Mouse (Mus musculus): ENCODE data around the gene Pinlyp. TPM values are rescaled to one million over a fixed set of nuclear protein-coding genes. Genes with fewer than 3 reads are reported as not detected.

Pinlyp gene
- polyA plus RNA-seq, 1 experiment from 2014 or later, result not detected

DNA sequence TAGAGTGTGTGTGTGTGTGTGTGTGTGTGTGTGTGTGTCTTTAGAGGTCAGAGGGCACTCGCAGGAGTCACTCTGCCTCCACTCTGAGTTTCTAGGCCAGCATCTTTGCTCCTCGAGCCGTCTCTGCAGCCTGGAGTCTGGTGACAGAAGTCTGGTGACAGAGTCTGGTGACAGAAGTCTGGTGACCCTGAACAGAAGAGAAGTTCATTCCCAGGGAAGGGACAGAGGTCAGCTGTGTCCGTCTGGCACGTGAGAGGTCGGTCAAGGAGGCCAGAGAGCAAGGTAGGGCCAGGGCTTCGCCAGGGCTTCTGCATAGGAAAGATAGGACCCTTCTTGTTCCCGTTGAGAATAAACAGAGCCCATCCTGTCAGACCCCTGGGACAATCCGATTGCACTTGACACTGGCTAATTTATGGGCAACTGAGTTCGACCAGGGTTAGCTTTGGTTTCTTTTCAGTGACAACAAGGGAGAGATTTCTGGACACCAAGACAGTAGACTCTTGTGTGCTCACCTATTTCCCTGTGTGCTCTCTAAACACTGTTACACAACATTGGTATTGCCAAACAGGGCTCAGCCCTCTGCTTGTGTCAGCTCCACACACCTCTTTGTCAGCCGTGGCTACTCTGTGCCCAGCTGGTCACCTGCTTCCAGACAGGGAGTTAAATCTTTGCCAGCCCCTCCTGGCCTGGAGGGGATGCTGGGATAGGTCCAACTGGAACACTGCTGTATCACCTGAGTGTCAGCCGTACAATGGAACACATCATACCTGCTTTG is 6.3 kb upstream of the Pinlyp start:
- ATAC-seq (ENCODE audit: low FRiP score, low read depth), result no peak
- no peak overlapping the region for H3K4me2 ChIP-seq (replicated peaks)
- peaks cover 11% of the 10 kb centered on the region for H3K4me1 ChIP-seq
- no peak overlapping the region for H3K27ac ChIP-seq
- H3K4me3 ChIP-seq, result no peak overlapping the region
- no peaks in the 10 kb centered on the region for H3K27me3 ChIP-seq
- H3K36me3 ChIP-seq, result peaks cover 82% of the 10 kb centered on the region
- WGBS, result 92% methylated on average over 12 of the region's 12 CpGs
- no peaks in the 10 kb centered on the region for H3K9me3 ChIP-seq
- H3K9ac ChIP-seq, result no peak overlapping the region

DNA sequence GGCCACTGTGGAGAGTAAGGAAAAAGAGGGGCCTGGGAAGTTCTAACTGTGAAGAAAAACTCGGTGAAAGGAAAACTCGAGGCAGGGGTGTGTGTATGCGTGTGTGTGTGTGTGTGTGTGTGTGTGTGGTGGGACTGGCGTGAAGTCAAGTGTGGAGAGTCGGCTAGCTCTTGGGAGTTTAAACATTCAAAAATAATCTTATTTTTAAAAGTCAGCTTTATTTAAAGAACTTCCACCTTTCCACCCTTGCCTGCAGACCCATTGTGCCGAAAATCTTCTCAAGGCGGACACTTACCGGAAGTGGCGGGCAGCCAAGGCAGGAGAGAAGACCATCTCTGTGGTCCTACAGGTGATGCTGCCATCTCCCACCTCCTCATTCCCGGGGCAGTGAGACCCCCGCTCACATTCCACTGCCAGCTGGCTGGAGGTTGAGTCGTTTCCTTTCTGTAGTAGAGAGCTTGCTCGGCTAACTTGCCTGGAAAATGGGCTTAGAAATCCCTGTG is 1.7 kb upstream of the Pinlyp start:
- Histone ChIP-seq H3K9ac (peak overlapping the region; percentile 84), H3K4me3 (peak overlapping the region; percentile 77), H3K36me3 (peaks cover 45% of the 10 kb centered on the region), H3K9me3 (no peaks in the 10 kb centered on the region), H3K4me2 (replicated peaks) (peak overlapping the region; percentile 83), H3K27ac (peak overlapping the region; percentile 79), H3K27me3 (no peaks in the 10 kb centered on the region), H3K4me1 (peaks cover 18% of the 10 kb centered on the region)
- no peak for ATAC-seq (ENCODE audit: low FRiP score, low read depth)
- WGBS, result 24% methylated on average over 13 of the region's 13 CpGs

DNA sequence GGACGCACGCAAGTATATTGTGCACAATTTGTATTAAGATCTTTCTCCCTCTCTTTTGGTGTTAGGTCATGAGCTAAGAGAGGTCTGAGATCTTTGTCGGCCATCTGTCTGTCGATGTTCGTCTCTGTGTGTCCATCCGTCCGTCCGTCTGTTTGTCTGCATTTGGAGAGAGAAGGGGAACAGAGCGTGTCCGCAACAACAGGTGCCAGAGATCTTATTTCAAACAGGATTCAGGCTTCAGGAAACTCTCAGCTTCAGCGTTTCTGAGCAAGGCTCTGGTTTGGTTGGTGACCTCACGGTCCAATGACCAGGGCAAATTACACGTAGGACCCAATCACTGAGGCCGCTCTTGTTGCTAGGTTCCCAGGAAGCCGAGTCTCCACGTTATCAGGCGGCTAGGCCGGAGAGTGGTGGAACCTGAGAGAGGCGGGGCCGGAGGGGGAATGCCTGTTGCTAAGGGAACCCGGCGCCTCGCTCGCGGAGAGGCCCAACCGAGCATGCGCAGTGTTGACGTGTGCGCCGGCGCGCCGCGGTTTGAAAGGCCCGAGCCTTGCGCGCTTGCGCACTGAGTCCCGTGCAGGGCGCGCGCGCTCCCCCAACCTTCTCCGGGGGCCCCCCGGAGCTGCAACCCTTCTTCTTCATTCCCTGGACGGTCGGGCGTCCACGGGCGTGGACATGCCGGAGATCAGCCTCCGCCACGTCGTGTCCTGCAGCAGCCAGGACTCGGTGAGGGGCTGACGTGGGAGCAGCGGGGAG is 894 bp upstream of the Pinlyp start:
- WGBS, result under 1% methylated on average over 57 of the region's 57 CpGs
- Histone ChIP-seq H3K27me3 (no peaks in the 10 kb centered on the region), H3K9ac (peak overlapping the region; percentile 84), H3K27ac (peak overlapping the region; percentile 79), H3K4me1 (peaks cover 18% of the 10 kb centered on the region), H3K4me2 (replicated peaks) (peak overlapping the region; percentile 83), H3K9me3 (no peaks in the 10 kb centered on the region), H3K4me3 (peak overlapping the region; percentile 77), H3K36me3 (peaks cover 37% of the 10 kb centered on the region)
- ATAC-seq (ENCODE audit: low FRiP score, low read depth), result peak; percentile 99

DNA sequence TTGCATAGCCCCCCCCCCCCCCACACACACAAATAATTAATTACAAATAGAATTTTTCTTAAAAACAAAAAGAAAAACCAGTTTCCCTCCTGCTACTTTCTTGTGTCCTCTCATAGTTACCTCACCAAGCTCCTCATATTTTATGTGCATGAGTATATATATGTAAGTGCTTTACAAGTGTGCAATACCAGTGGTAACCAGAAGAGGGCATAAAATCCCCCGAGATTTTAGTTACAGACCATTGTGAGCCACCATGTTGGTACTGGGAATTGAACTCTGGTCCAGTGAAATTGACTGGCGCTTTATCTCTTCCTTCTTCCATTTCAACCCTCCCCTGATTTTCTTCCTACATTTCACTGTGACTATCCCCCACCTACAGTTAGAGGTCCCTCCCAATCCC is 1.4 kb downstream of the Pinlyp start:
- no peaks in the 10 kb centered on the region for H3K27me3 ChIP-seq
- H3K27ac ChIP-seq, result no peak overlapping the region
- no peak overlapping the region for H3K9ac ChIP-seq
- ATAC-seq (ENCODE audit: low FRiP score, low read depth), result no peak
- H3K36me3 ChIP-seq, result peaks cover 15% of the 10 kb centered on the region
- H3K4me2 ChIP-seq (replicated peaks), result no peak overlapping the region
- H3K9me3 ChIP-seq, result no peaks in the 10 kb centered on the region
- 77% methylated on average over 2 of the region's 2 CpGs for WGBS
- no peak overlapping the region for H3K4me3 ChIP-seq
- H3K4me1 ChIP-seq, result peaks cover 20% of the 10 kb centered on the region

DNA sequence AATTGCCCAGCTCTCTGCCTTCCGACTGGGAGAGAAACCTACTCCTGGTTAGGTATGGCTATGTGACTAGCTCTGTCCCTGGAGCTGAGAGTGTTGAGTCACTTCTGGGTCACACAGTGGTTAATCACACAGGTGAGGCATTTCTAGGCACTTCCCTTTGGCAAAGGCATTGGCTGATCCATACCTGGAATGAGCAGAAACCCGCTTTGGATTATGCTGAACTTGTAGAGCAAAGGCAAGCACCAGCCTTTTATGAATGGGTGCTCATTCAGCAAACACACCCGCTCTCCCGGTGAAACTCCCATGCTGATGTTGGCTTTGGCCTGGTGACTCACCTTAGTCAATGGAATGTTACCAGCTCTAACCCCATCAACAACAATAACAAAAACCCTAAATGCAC is 6.2 kb downstream of the Pinlyp start:
- 0 out of 2 replicates have a peak, but pooled peaks cover 5% of the 10 kb centered on the region for H3K4me1 ChIP-seq
- ATAC-seq (ENCODE audit: low FRiP score, low read depth), result no peak
- H3K27me3 ChIP-seq, result no peaks in the 10 kb centered on the region
- 94% methylated on average over 4 of the region's 4 CpGs for WGBS
- H3K36me3 ChIP-seq, result peaks cover 24% of the 10 kb centered on the region
- H3K4me3 ChIP-seq, result no peak overlapping the region
- H3K9ac ChIP-seq, result no peak overlapping the region
- H3K4me2 ChIP-seq (replicated peaks), result no peak overlapping the region
- H3K9me3 ChIP-seq, result 0 out of 2 replicates have a peak, but pooled peaks cover 3% of the 10 kb centered on the region
- no peak overlapping the region for H3K27ac ChIP-seq

DNA sequence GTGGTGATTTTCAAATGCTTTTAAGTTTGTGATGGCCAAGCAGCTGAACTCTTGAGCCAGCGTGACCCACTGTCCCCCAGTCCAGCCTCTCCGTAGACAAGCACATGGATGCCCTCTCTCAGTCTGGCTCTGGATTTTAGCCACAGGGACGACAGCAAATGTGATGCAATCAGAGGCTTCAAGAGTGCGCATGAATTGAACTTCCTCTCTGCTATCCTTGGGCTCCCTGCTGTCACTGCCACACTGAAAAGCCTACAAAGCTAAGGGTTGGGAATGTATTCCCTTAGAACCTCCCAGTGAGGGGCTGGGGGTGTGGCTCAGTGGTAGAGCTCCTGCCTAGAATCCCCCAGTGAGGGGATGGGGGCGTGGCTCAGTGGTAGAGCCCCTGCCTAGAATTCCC is 7.2 kb downstream of the Pinlyp start:
- Histone ChIP-seq H3K9ac (no peak overlapping the region), H3K9me3 (0 out of 2 replicates have a peak, but pooled peaks cover 3% of the 10 kb centered on the region), H3K36me3 (peaks cover 34% of the 10 kb centered on the region), H3K27ac (no peak overlapping the region), H3K27me3 (peaks cover 7% of the 10 kb centered on the region), H3K4me2 (replicated peaks) (no peak overlapping the region), H3K4me3 (no peak overlapping the region), H3K4me1 (peaks cover 14% of the 10 kb centered on the region)
- WGBS, result 81% methylated on average over 5 of the region's 5 CpGs
- ATAC-seq (ENCODE audit: low FRiP score, low read depth), result no peak

DNA sequence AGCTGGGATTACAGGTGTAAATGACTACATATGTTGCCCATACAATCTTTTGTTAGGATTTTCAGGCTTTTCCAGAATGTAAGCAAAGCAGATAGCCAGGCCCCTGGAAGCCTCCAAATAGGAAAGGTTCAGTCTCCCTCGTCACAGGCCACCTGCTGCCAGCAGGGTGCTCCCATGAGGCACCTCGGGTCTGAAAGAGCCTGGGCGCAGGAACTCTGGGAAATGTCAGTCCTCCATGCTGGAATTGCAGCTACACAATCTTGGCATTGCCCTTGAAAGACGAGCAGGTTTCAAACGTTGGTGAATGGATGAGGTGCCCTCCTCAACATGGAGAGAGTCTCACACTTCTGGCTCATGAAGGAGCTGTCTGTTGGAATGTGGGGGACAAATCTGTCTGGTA is 7.8 kb downstream of the Pinlyp start:
- 0 out of 2 replicates have a peak, but pooled peaks cover 3% of the 10 kb centered on the region for H3K9me3 ChIP-seq
- peaks cover 39% of the 10 kb centered on the region for H3K36me3 ChIP-seq
- no peak overlapping the region for H3K4me3 ChIP-seq
- peaks cover 13% of the 10 kb centered on the region for H3K27me3 ChIP-seq
- no peak for ATAC-seq (ENCODE audit: low FRiP score, low read depth)
- H3K4me1 ChIP-seq, result peaks cover 20% of the 10 kb centered on the region
- H3K27ac ChIP-seq, result no peak overlapping the region
- no peak overlapping the region for H3K9ac ChIP-seq
- 39% methylated on average over 5 of the region's 5 CpGs for WGBS
- no peak overlapping the region for H3K4me2 ChIP-seq (replicated peaks)

DNA sequence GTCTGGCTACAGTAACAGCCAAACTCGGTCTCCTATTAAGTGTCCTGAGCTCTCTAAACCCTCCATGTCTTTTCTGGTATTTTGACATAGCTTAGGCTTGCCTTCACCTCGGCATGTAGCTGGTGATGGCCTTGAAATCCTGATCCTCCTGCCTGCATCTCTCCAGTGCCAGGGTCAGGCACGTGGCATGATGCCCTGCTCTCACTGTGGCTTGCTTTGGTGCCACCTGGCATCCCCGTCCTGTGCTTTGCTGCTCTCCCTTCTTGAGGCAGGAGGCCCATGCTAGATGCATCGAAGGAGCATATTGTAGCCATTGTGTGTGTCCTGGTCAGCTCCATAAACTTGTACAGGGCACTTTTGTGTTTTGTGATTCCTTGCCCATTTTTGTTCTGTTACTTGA is 8.3 kb downstream of the Pinlyp start:
- H3K4me3 ChIP-seq, result no peak overlapping the region
- peaks cover 42% of the 10 kb centered on the region for H3K36me3 ChIP-seq
- H3K27ac ChIP-seq, result no peak overlapping the region
- no peak overlapping the region for H3K4me2 ChIP-seq (replicated peaks)
- 0 out of 2 replicates have a peak, but pooled peaks cover 3% of the 10 kb centered on the region for H3K9me3 ChIP-seq
- H3K9ac ChIP-seq, result no peak overlapping the region
- ATAC-seq (ENCODE audit: low FRiP score, low read depth), result no peak
- H3K27me3 ChIP-seq, result peaks cover 15% of the 10 kb centered on the region
- WGBS, result 74% methylated on average over 5 of the region's 5 CpGs
- peaks cover 21% of the 10 kb centered on the region for H3K4me1 ChIP-seq

DNA sequence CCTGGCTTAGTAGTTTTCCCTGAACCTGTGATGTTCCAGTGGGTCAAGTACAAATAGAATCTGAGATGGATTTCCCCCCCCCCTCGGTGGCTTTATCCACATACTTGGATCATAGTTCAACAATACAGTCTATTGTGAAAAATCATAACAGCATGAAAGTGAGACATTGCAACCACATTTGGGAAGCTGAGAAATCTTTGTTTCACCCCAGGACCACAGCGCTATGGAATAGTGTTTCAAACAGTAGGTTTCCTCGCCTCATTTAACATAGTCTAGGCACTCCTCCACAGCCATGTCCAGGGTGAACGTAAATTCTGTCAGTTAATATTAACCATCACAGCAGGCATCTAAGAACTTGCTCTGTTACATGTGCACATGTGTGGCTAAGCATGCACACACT is 8.8 kb downstream of the Pinlyp start:
- no peak for ATAC-seq (ENCODE audit: low FRiP score, low read depth)
- Histone ChIP-seq H3K4me1 (peaks cover 26% of the 10 kb centered on the region), H3K9me3 (0 out of 2 replicates have a peak, but pooled peaks cover 3% of the 10 kb centered on the region), H3K36me3 (peaks cover 42% of the 10 kb centered on the region), H3K4me2 (replicated peaks) (no peak overlapping the region), H3K27me3 (peaks cover 15% of the 10 kb centered on the region), H3K27ac (no peak overlapping the region), H3K9ac (no peak overlapping the region), H3K4me3 (no peak overlapping the region)
- 75% methylated on average over 4 of the region's 4 CpGs for WGBS

DNA sequence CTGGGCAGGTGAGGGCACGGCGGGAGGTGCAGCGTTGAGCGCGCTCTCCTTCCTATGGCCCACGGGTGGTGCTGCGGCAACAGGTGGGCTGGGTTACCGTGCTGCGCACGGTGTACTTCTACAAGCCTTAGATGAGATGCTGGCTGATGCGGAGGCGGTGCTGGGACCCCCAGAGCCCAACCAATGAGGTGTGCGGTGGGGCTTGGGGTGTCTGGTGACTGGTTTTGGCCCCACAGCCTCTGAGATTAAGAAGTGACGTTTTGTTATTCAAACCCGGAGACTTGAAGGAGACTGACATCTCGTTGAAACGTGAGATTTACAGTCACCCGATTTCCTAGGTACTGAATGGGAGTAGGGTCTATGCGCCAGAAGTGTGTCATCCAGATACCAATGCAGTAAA is 11.6 kb downstream of the Pinlyp start:
- no peak overlapping the region for H3K27ac ChIP-seq
- peak overlapping the region; percentile 31; the same call in 1 of the 2 replicates for H3K4me2 ChIP-seq (replicated peaks)
- peaks cover 15% of the 10 kb centered on the region for H3K27me3 ChIP-seq
- 29% methylated on average over 19 of the region's 19 CpGs for WGBS
- H3K9me3 ChIP-seq, result 0 out of 2 replicates have a peak, but pooled peaks cover 3% of the 10 kb centered on the region
- peaks cover 42% of the 10 kb centered on the region for H3K36me3 ChIP-seq
- no peak for ATAC-seq (ENCODE audit: low FRiP score, low read depth)
- H3K4me1 ChIP-seq, result peaks cover 37% of the 10 kb centered on the region
- peak overlapping the region; percentile 43 for H3K9ac ChIP-seq
- peak overlapping the region; percentile 14; the same call in 1 of the 2 replicates for H3K4me3 ChIP-seq

DNA sequence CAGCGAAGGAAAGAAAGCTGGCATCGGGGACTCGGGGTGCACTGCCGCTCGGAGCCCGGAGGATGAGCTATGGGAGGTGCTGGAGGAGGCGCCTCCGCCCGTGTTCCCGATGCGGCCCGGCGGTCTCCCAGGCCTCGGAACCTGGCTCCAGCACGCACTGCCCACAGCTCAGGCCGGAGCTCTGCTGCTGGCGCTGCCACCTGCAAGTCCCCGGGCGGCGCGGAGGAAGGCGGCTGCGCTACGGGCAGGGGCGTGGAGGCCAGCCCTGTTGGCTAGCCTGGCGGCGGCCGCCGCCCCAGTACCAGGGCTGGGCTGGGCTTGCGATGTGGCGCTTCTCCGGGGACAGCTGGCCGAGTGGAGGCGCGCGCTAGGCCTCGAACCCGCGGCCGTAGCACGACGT is 12.1 kb downstream of the Pinlyp start:
- peaks cover 39% of the 10 kb centered on the region for H3K4me1 ChIP-seq
- no peak for ATAC-seq (ENCODE audit: low FRiP score, low read depth)
- H3K4me2 ChIP-seq (replicated peaks), result peak overlapping the region; percentile 31; the same call in 1 of the 2 replicates
- H3K9ac ChIP-seq, result peak overlapping the region; percentile 43
- H3K27me3 ChIP-seq, result peaks cover 15% of the 10 kb centered on the region
- H3K36me3 ChIP-seq, result peaks cover 41% of the 10 kb centered on the region
- 20% methylated on average over 41 of the region's 42 CpGs for WGBS
- no peak overlapping the region for H3K27ac ChIP-seq
- 0 out of 2 replicates have a peak, but pooled peaks cover under 1% of the 10 kb centered on the region for H3K9me3 ChIP-seq
- H3K4me3 ChIP-seq, result peak overlapping the region; percentile 14; the same call in 1 of the 2 replicates

DNA sequence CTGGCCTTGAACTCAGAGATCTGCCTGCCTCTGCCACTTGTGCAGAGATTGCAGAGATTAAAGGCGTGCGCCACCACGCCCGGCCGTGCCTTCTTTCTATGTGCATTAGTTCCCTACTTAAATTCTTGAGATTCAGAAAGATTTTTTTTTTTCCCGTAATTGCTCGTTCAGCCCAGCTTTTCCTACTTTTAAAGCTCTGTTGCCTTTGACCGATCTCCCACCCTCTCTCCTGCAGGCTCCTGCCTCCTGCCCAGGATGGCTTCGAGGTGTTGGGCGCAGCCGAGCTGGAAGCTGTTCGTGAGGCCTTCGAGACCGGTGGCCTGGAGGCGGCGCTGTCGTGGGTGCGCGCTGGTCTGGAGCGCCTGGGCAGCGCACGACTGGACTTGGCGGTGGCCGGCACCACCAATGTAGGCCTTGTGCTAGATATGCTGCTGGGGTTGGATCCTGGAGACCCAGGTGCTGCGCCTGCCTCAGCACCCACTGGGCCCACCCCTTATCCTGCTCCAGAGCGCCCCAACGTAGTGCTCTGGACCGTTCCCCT is 12.8 kb downstream of the Pinlyp start:
- Histone ChIP-seq H3K4me2 (replicated peaks) (no peak overlapping the region), H3K27ac (no peak overlapping the region), H3K4me1 (peaks cover 39% of the 10 kb centered on the region), H3K9me3 (no peaks in the 10 kb centered on the region), H3K27me3 (peaks cover 15% of the 10 kb centered on the region), H3K36me3 (peaks cover 39% of the 10 kb centered on the region), H3K9ac (no peak overlapping the region), H3K4me3 (0 out of 2 replicates have a peak overlapping the region, but pooled peaks have one; percentile 14)
- no peak for ATAC-seq (ENCODE audit: low FRiP score, low read depth)
- WGBS, result 74% methylated on average over 28 of the region's 28 CpGs

Data from limb, embryonic 13.5 days (tissue).